Mouse (Mus musculus): Measurements from ENCODE around the gene 3830406C13Rik.

- no peak for TF ChIP-seq POLR2A (IDR thresholded peaks at IDR 0.05; ENCODE audit: borderline replicate concordance, control insufficient read depth, low read depth, low read length)
- no peak for TF ChIP-seq CTCF (IDR thresholded peaks at IDR 0.05; ENCODE audit: control insufficient read depth, insufficient read depth, low read length)
Measured at GRCm38 (mm10) chr14:12333622-12334021, 49.6 kb downstream of the 3830406C13Rik start.

Measured in bone marrow, adult 2 months (tissue).